Mouse (Mus musculus) kidney, postnatal 10 days (tissue): Measurements from ENCODE around the gene Enoph1.

Experiments used
- DNase-seq: peaks from one replicate; pipeline ENCODE4 v3.0.0; 2021; ENCODE audit warnings: mixed read lengths

The Enoph1 gene

DNA sequence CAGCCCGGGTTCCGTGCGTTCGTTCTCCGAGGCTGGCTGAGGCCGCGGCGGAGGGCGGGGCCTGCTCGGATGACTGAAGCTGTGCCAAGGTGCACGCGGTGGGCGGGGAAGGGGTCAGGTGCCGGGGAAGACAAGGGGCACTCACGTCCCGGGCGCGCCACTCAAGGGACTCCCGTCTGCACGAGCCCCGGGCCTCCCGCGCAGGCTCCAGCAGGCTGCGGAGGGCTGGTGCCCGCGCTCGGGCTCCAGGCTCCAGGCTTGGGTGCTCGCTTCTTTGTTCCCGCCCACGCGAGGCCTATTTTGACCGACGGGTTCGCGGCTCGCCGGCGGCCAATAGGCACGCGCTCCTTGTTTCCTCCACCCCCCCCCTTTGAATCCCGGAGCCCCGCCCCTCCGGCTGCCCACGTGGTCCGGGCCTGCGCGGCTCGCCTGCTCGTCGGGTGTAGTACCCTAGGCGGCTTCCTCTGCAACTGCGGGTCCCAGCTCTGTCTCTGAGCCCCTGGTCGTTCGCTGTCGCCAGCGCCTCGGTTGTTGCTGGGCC, at the start of gene Enoph1, which contains the start of gene Hnrnpdl:
Enoph1 (plus strand) TSS at position 384 of the 541 bp plus-strand sequence.
Hnrnpdl (minus strand) TSS at position 63 of the 541 bp plus-strand sequence.
- DNase-seq: peak; percentile 96

DNA sequence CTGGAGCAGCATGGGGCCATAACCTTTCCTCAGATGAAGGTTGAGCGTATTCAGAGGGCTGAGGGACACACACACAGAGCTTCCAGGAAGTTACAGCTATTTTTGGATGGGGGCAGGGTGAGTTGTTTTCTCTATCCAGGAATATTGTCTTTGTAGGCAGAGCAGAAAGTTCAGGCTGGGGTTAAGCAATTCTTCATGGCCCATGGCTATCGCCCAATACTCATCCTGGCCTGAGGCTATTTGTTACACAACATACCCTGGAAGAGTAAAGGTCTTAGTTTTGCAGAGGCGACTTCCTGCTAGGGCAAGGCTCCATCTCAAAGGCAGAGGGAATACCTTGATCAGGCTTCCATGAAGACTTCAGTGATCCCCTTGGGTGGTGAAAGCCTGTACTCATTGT, 45.6 kb upstream of the Enoph1 start:
- no peak for DNase-seq

DNA sequence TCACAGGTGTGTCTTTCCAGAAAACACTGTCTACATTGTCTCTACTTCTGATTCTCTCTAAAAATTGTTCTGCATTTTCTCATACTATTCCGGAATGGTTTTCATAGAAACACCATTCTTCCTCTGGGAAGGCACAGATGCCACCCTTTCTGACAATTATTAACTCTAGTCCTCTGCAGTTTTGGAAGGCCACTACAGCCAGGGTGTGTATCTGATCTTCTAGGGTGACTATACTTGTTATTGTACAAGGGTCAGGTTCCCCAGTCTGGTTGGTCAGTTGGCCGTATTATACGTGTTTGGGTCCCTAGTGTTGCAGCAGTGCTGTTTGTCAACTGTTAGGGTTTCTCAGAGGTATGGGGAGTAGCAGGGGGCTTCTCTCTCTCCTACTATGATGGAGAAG, 45.1 kb upstream of the Enoph1 start:
- DNase-seq: no peak

DNA sequence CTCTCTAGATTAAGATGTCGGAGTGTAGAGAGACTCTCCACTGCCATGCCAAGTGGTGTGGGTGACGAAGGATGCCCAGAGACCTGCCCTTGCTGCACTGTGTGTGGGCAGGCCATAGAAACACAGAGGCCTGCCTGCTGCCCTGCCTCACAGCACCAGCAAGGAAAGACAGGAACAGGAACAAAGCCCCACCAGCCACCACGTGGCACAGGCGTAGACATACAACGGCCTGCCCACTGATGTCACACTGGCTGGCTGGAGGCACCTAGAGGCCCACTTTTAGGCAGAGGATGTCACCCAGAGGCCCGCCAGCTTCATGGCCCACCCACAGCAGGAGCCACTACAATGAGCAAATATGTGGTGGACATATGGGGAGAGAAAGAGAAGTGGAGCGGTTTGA, 39.7 kb upstream of the Enoph1 start:
- no peak for DNase-seq

DNA sequence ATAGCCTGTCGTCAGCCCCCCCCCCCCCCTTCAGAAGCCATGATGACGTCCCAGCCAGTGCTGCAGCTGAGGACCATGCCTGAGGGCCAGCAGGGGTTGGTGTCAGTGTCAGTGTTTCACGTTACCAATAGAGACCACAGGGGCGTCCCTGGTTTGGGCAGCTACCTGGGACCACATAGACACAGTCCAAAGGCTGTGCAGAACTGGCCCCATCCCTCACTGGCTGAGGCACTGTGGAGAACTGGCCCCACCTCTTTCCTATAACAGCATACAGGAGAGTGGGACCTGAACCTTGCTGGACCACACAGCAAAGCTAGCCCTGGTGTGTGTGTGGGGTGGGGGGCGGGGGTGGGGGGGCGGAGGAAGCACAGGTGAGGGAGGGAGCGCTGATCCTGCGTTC, 39.3 kb upstream of the Enoph1 start:
- DNase-seq: no peak

DNA sequence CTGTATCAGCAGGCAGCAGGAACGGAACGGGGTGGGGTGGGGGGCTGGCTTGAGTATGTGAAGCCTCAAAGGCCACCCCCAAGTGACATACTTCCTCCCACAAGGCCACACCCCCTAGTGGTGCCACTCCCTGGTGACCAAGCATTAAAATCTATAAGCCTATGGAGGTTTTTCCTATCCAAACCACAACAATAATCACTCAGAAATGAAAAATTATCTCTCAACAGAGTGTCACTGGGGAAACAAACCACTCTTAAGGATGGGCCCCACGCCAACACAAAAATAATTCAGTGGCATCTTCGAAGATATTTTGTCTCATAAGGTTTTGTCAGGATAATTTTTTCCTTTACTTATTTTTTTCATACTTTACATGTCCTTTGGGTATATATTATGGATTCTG, 35.9 kb upstream of the Enoph1 start:
- no peak for DNase-seq

DNA sequence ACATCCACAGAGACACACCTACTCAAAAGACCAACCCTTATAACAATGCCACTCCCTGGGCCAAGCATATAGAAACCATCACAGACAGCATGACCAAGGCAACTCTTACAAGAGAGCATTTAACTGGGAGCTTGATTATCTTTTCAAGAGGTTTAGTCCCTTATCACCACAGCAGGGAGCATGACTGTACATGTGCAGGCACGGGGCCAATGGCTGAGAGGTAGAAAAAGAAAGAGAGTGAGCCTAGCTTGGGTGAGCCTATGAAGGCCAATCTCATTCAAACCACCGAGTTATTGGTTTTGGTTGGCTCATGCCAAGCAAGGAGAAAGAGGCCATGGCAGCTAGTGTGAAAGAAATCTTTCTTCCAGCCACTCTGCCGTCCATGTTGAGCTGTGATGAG, 34.4 kb upstream of the Enoph1 start:
- DNase-seq: no peak

DNA sequence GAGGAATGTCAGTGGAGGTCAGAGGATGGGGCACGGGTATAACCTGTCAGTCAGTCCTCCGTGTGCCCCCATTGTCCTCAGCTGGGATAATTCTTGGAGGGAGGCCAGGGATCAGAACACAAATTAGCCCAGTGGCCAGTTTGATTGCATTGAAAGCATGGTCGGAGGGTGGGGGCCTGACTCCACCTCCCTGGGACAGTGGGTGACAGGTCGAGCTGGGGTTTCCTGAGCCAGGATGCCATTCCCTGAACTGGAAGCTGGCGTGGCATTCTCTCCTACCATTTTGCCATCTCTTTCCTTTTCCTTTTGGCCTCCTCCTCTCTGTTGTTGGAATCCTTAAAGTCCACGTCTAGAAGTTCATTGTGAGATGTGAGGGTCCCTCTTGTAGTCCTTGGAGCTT, 33.9 kb upstream of the Enoph1 start:
- no peak for DNase-seq

DNA sequence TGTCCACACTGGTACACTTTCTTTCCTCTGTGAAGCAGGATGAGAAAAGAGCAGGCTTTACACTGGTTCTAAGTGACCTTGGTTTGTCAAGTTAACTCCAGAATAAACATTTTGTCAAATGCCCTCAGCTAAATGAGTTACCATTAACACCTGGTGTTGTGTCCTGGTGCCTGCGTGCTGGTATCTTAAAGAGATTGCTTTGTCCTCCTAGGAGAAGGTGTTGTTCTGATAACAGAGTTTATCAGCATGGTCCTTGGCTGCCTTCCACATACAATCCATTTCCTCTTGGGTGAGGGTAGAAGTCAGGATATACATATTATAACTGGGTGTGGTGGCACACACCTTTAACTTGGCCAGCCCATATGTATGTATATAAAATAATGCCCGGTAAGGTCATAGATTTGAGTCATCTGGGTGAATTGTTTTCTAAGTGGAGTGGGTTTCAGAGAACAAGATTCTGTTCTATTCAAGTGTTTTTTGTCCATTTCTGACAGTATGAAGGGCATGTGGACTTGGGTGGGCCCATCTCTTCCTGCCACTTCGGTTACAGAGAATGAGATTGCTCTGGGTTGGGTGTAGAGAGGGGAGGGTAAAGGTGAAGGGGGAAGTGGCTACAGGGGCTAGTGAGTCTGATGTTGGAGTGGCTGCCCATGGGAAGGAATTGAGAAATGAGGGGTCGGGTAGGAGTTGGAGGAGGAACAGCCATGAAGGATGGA, 33.3 kb upstream of the Enoph1 start:
- DNase-seq: no peak

DNA sequence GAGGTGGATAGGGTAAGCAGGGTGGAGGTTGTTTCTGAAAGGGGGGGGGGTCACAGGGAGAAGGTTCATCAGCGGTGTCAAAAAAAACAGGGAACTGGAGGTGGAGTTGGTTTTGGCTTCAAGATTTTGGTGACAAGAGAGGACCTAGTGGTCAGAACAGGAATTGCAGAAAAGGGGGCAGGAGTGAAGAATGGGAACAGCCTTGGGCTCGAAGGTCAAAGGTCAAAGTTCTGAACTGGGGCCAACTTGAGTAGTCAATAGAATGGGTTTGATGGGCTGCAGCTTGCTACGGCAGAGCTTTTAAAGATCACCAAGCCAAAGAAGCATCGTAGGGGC, 32.8 kb upstream of the Enoph1 start:
- DNase-seq: peak; percentile 15

DNA sequence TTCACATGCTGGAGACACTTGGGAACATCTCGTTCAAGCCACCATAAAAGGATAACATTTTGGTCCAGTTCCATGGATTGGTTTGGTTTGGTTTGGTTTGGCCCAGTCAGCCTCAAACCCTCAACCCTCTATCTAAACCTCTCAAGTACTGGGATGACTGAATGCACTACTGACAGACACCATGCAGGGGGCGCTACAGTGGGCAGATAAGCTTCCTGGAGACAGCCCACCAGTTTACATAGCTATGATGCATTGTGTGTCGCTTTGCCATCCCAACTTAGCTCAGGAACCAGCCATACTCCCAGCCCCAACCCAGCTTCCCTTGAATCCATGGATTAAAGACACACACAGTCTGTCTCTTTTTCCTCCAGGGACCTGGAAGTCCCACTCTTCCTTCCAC, 31.3 kb upstream of the Enoph1 start:
- DNase-seq: no peak

DNA sequence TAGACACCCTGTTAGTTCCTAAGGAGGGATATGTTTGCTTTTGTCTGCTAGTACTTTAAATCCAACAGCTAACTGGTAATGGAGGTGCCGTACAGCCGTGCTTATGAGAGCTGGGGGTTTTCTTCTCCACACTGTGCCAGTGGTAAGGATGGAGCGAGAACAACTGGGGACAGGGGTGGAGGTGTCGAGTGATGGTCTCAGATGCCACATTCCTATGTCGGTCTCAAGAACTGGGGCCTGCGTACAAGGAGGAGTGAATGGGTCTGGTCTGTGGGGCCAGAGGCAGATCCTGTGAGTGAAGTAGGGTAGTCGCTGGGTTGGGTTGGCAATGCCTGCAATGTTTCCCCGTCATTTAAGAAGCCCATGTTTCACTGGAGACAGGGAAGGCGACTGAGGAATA, 27.2 kb upstream of the Enoph1 start:
- DNase-seq: no peak

DNA sequence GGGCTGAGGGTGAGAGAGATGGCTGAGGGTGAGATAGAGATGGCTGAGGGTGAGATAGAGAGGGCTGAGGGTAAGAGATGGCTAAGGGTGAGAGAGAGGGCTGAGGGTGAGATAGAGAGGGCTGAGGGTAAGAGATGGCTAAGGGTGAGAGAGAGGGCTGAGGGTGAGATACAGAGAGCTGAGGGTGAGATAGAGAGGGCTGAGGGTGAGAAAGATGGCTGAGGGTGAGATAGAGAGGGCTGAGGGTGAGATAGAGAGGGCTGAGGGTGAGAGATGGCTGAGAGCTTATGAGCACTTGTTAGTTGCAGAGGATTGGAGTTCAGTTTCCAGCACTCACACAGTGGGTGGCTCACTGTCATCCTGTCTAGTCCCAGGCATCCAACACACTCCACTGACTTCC, 19.7 kb upstream of the Enoph1 start:
- DNase-seq: no peak

DNA sequence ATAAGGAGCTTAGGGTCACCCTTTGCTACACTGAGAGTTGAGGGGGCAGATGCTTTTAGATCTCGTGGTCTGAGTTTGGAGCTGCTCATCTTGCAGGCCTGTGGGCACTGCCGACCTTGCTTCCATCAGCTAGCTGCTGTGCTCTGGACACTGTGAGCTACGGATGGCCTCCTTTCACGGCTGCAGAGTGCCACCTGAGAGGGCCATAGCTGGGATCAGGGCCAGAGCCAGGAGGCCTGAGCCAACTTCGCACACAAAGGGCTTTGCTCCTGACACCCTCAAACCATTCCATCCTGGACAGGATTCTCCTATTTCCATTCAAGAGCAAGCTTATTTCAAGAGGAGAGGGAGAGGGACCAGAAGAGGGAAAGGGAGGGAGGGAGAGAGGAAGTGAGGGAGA, 15.4 kb upstream of the Enoph1 start:
- DNase-seq: no peak

DNA sequence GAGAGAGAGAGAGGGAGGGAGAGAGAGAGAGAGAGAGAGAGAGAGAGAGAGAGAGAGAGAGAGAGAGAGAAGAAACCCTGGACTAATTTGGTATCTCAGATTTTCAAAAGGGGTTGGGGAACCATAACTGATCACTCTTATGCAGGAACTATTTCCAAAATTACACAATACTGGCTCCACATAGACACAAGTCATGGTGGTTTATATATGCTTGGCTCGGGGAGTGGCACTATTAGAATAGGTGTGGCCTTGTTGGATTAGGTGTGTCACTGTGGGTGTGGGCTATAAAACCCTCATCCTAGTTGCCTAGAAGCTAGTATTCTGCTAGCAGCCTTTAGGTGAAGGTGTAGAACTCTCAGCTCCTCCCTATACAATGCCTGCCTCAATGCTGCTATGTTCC, 14.9 kb upstream of the Enoph1 start:
- no peak for DNase-seq

DNA sequence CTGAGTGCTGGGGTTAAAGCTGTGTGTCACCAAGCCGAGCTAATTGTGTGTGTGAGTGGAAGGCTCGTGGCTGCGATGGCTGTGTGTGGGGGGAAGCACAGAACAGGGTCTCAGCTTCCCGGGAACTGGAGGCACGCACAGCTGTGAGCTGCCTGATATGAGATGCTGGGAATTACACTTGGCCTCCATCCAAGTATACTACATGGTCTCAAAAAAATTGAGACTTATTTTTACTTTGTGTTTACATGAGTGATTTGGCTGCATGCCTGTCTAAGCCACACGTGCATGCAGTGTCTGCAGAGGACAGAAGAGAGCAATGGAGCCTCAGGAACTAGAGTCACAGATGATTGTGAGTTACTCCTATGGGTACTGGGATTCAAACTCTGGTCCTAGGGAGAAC, 9.7 kb upstream of the Enoph1 start:
- DNase-seq: peak; percentile 56

DNA sequence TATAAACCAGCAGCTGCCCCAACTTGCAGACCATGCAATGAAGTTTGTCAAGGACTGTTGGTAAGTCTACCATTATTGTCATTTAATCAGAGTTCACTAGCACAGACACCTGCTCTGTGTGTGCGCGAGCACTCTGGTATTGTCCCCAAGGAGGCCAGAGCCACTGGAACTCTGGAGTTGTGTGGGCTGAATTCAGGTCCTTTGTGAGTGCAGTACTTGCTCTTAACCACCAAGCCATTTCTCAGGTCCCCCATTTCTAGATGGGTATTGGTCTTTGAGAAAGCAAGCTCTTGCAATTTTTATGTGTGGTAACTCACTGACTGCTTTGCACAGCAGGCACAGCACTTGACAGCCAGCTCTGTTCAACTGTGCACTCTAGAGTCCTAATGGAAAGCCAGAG, 7.7 kb upstream of the Enoph1 start:
- no peak for DNase-seq

DNA sequence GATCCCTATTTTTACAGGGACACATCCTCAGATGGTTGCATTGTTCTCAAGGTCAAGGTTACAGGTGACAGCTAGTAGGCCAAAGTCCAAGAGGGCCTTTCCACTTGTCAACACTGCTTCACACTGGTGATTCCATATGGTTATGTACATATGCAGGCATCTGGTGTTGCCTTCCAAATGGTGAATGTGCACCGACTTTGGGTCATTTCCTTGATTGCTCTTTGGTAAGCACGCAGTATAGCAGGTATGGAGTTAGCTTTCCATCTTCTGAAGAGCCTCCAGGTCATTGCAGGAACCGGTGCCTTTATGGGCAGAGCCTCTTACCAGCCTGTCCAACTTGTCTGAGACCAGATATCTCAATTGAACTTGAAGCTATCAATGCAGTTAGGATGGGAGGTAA, 7.1 kb upstream of the Enoph1 start:
- DNase-seq: no peak

DNA sequence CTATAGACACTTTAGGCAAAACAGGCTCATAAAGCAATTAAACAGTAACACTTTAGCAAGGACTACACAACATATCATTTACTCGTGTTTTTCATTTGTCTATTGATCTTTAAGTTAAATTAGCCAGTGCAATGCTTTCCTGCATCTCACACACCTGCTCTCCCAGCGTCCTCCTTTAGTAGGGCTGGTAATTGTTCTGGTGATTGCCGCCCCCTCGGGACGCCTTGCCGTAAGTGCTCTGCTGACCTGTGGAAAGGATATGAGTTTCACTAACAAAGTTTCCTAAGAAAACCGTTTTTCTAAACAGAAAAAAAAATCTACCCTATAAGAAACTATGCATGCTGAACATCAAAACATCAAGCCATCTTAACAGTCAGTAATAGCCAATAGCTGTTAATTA, 3.8 kb upstream of the Enoph1 start:
- no peak for DNase-seq

DNA sequence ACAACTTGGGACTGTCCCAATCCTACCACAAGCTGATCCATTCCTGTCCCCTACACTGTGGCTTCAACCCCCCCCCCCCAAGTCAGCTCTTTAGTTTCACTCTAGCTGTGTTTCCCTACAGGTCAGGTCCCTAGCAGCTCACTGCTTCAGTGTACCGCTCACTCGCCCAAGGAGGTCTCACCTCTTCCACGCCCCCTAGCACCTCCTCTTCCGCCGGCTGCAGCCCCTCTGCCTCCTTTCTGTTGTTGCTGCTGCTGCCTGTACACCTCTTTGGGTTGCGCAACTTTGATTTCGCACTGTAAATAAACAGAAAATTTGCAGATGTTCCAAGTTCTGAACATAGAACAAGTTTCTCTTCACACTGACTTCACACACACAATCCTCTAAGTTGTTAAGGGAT, 3.1 kb upstream of the Enoph1 start:
- DNase-seq: no peak

DNA sequence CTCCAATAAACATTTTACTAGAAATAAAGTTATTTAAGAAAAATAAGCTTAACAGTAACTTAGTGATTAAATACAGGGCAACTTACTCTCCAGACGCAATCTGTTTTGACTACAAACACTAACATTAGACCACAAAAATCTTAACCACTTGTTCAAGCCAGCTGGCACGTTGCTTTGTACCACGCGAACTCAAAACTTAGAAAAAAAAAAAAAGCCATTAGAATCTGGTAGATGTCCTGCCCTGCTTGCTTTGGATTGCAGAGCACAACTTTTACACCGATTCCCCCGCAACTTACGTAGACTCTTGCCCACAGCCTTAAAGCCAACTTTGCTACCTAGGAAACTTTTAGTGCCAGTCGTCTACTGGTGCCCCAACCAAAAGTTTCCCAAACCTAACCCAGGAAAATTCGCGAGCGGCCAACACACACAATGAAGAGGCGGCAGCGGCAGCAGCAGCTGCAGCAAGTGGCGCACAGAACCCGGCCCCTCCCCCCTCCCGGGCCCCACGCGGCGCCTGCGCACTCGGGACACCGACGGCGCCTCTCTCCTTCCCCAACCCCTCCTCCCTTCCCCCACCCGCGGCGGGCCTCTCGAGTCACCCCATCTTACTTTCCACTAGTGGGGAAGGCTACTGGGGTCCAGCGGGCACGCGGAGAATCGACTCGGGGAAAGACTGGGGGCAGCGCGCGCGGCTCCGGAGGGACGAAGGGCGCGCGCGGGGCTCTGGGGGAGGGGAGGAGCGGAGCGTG, 1.6 kb upstream of the Enoph1 start:
- peak; percentile 97 for DNase-seq

DNA sequence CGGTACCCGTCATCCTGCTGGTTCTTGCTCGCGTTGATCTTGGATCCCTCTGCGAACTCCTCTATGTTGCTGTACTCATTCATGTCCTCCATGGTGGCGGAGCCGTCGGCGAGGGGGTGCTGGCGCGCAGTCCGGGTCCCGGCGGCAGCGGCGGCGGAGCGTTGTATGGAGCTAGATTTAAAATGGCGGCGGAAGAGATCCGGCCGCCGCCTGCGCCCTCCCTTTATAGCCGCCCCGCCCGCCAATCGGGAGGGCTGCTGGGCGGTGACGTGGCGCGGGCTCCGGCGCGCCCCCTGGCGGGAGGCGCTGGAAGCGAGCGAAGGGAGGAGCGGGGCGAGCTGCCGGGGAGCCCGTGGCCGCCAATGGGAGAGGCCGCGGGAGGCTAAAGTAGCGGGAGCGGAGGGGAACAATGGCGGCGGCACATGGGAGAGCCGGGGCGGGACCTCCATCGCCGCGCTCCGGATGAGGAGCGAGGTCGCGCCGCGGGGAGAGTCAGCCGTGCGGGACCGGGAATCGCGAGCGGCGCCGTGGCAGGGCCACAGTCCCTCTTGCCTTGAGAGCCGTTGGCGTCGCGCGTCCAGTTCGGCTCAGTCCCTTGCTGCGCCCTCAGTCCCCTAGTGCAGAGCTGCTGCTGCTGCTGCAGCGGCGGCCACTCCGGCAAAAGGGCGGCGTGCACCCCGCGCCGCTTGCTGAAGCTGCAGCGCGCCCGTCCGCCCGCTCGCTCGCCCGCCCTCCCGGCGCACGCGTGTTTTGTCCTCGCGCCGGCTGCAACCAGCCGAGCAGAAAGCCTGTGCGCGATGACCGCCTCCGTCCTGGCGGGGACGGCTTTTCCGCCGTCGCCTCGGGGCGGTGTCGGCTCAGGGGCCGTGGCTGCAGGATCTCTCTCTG, 827 bp upstream of the Enoph1 start:
- DNase-seq: peak; percentile 97

DNA sequence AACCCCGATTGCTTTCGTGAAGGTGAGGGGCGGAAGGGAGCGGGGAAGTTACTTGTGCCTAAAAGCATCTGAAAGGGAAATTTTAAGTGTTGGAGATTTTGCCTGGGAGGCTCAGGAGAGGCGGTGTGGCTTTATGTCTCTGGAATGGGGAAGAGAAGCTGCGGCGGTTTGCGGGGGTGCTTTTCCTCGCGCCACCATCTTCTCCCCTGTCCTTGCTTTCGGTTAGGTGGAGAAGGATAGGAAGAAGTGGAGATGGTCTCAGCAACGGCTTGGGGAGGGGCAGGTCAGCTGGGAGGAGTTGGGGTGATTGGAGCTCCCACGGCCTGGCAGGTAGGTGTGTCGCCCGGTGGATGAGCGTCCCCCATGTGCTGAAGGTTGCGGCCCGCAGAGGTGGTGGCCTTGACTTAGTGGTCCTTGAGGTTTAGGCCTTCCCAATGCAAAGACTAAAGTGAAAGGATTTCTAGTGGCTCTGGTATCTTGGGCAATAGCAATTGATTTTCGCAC, 548 bp downstream of the Enoph1 start:
- no peak for DNase-seq
